18 mouse cellular contexts compared by ENCODE assay signal in the genomic region with DNA sequence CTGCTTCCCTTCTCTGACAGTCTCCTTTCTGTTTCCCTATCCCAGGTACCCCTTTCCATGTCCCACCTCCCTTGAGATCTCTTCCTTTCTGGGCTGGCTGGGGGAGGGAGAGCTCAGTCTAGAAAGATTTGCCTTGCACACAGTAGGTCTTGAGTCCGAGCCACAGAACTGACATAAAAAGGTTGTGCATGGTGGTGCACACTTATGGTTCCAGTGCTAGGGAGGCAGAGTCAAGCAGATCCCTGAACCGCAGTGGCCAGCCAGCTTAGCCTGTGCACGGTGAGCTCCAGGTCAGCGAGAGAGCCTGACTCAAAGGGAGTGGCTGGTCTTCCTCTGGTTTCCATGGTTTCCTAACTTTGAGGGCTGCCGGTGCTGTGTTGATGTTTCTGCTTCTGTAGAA.
DNase-seq lines count a peak whose midpoint lies in the region; ATAC-seq lines count a peak whose summit lies in the region.
"Had no signal": no experiment of that assay in that cellular context is flagged by ENCODE, and none has a peak within 500 bp of the region (broad histone marks: within the 10 kb centered on the region; RNA-seq: fewer than 3 reads in every experiment).

No protein-coding gene starts in this region.

- no peak overlapping the region for H3K4me2 ChIP-seq in heart, embryonic 11.5 days

- H3K4me1 ChIP-seq in heart, embryonic 11.5 days (ENCODE audit: control insufficient read depth, insufficient read depth, low read length) = no peaks in the 10 kb centered on the region
- H3K4me1 ChIP-seq in heart, embryonic 10.5 days = peaks cover 7% of the 10 kb centered on the region; the same call in 1 of the 2 replicates

- H3K9me3 ChIP-seq in heart, embryonic 11.5 days (replicated peaks; ENCODE audit: control insufficient read depth, low read length) = no peaks in the 10 kb centered on the region
- no peaks in the 10 kb centered on the region for H3K9me3 ChIP-seq in heart, embryonic 10.5 days
- H3K9me3 ChIP-seq: G1E had no signal

- H3K27ac ChIP-seq in heart, embryonic 11.5 days (ENCODE audit: low read depth, low read length) = no peak overlapping the region
- H3K27ac ChIP-seq in heart, embryonic 10.5 days = no peak overlapping the region

- WGBS in heart, embryonic 11.5 days (ENCODE audit: insufficient replicate concordance) = 55% methylated on average over 5 of the region's 5 CpGs
- 56% methylated on average over 5 of the region's 5 CpGs for WGBS in heart, embryonic 10.5 days

- no peak overlapping the region for H3K4me3 ChIP-seq in heart, embryonic 11.5 days (ENCODE audit: low read depth, low read length)
- no peak overlapping the region for H3K4me3 ChIP-seq in heart, embryonic 10.5 days

- peak; percentile 71 for DNase-seq in heart, adult 11 months
- peak; percentile 52 for DNase-seq in heart, embryonic 10.5 days (ENCODE audit: low spot score)
- DNase-seq in heart, postnatal 36 days = no peak
- DNase-seq: adrenal gland, adult 2 months; adrenal gland, adult 8-10 months; adrenal gland, postnatal 10 days; adrenal gland, postnatal 14 days; adrenal gland, postnatal 25 days; adrenal gland, postnatal 36 days; B cell, adult 2 months; cerebellum, adult 11 months; cerebellum, adult 11-12 months; cerebellum, adult 18-20 months had no signal

- H3K36me3 ChIP-seq in heart, embryonic 11.5 days (ENCODE audit: control insufficient read depth, insufficient read depth, low read length) = no peaks in the 10 kb centered on the region
- H3K36me3 ChIP-seq in heart, embryonic 10.5 days = no peaks in the 10 kb centered on the region
- H3K36me3 ChIP-seq: G1E had no signal

- intact Hi-C loops in heart, postnatal 36 days (cut with DNase I) = no loop called here

- no peak overlapping the region for H3K9ac ChIP-seq in heart, embryonic 11.5 days (ENCODE audit: low read depth, low read length)

- H3K27me3 ChIP-seq in heart, embryonic 11.5 days (ENCODE audit: control insufficient read depth, insufficient read depth, low read length) = no peaks in the 10 kb centered on the region
- H3K27me3 ChIP-seq in heart, embryonic 10.5 days (ENCODE audit: insufficient read depth, poor library complexity, severe bottlenecking) = peaks cover 10% of the 10 kb centered on the region; the same call in 1 of the 2 replicates
- H3K27me3 ChIP-seq: Patski had no signal

- no peak for ATAC-seq in heart, embryonic 11.5 days (replicated peaks; ENCODE audit: insufficient number of reproducible peaks, low FRiP score, low TSS enrichment)
- ATAC-seq: activated CD4-positive, CD25-positive, alpha-beta regulatory T cell, adult 4 months; CD4-positive, CD25-positive, alpha-beta regulatory T cell, adult 4 months; Patski had no signal

Comparison
In these comparisons a context has a peak if more than half of its experiments do, and no peak if none do; other contexts are left out.
1. DNase-seq: peak in heart, adult 11 months (single experiment) and heart, embryonic 10.5 days (single experiment); none in heart, postnatal 36 days (0 of 2).